Comparison of ENCODE assay signal across 25 mouse cellular contexts in genomic region chr11:100385016-100385415, GRCm38 (mm10). TPM values are rescaled to one million over a fixed set of nuclear protein-coding genes. Genes with fewer than 3 reads are reported as not detected.
DNase-seq lines count a peak whose midpoint lies in the region; ATAC-seq and TF ChIP-seq lines count a peak whose summit lies in the region.
"Had no signal": no experiment of that assay in that cellular context is flagged by ENCODE, and none has a peak within 500 bp of the region (broad histone marks: within the 10 kb centered on the region; RNA-seq: fewer than 3 reads in every experiment).

No protein-coding gene starts in this region.

- H3K9me3 ChIP-seq in heart, embryonic 13.5 days, result no peaks in the 10 kb centered on the region
- H3K9me3 ChIP-seq in E14TG2a.4 (ENCODE audit: low read length) (no peaks in the 10 kb centered on the region), ES-E14 (ENCODE audit: control insufficient read depth, insufficient read depth, low read depth, low read length) (no peaks in the 10 kb centered on the region)
- no peaks in the 10 kb centered on the region for H3K9me3 ChIP-seq in stomach, postnatal 0 days (ENCODE audit: control insufficient read depth, low read length)
- H3K9me3 ChIP-seq: embryonic facial prominence, embryonic 10.5 days; forebrain, embryonic 13.5 days; G1E; hindbrain, embryonic 15.5 days had no signal

- peaks cover 66% of the 10 kb centered on the region for H3K36me3 ChIP-seq in heart, embryonic 13.5 days
- H3K36me3 ChIP-seq in E14TG2a.4 (ENCODE audit: insufficient read depth, low read length) (peaks cover 69% of the 10 kb centered on the region), ES-E14 (ENCODE audit: control insufficient read depth, insufficient read depth, low read length, poor library complexity, severe bottlenecking) (peaks cover 37% of the 10 kb centered on the region)
- peaks cover 34% of the 10 kb centered on the region for H3K36me3 ChIP-seq in stomach, postnatal 0 days (ENCODE audit: control insufficient read depth, insufficient read depth, low read length)
- H3K36me3 ChIP-seq: G1E had no signal

- no peaks in the 10 kb centered on the region for H3K27me3 ChIP-seq in heart, embryonic 13.5 days (replicated peaks)
- no peaks in the 10 kb centered on the region for H3K27me3 ChIP-seq in E14TG2a.4 (ENCODE audit: insufficient read depth, low read length)
- H3K27me3 ChIP-seq in stomach, postnatal 0 days (ENCODE audit: control insufficient read depth, insufficient read depth, low read length), result no peaks in the 10 kb centered on the region
- H3K27me3 ChIP-seq: forebrain, embryonic 13.5 days; hindbrain, embryonic 15.5 days had no signal

- TF ChIP-seq EP300 in stomach, postnatal 0 days (optimal IDR thresholded peaks at IDR 0.05), result no peak

- no peak for TF ChIP-seq CTCF in E14TG2a.4 (conservative IDR thresholded peaks at IDR 0.05; ENCODE audit: low read length)
- TF ChIP-seq CTCF in stomach, postnatal 0 days (IDR thresholded peaks at IDR 0.05; ENCODE audit: low read depth), result no peak

- in situ Hi-C loops in ES-E14 (cut with MboI; ENCODE audit: low sequenced_read_pairs in 2 of 2, unreplicated experiment in 2 of 2), result no loop called here

- no peak overlapping the region for H3K4me3 ChIP-seq in heart, embryonic 13.5 days
- peak overlapping the region; percentile 70 for H3K4me3 ChIP-seq in E14TG2a.4 (replicated peaks; ENCODE audit: low read length)
- H3K4me3 ChIP-seq in ES-E14 (ENCODE audit: insufficient read depth in 1 of 2, low read depth in 1 of 2, low read length in 2 of 2, poor library complexity in 1 of 2, severe bottlenecking in 1 of 2), result no peak overlapping the region
- H3K4me3 ChIP-seq in stomach, postnatal 0 days (ENCODE audit: low read depth, low read length), result no peak overlapping the region
- H3K4me3 ChIP-seq: embryonic facial prominence, embryonic 10.5 days; forebrain, embryonic 13.5 days; hindbrain, embryonic 15.5 days had no signal

- 0 out of 2 replicates have a peak overlapping the region, but pooled peaks have one; percentile 3 for H3K9ac ChIP-seq in heart, embryonic 13.5 days
- peak overlapping the region; percentile 12; the same call in 1 of the 2 replicates for H3K9ac ChIP-seq in ES-E14 (ENCODE audit: insufficient read depth, low read depth, low read length, poor library complexity, severe bottlenecking)
- H3K9ac ChIP-seq in stomach, postnatal 0 days (ENCODE audit: low read length), result no peak overlapping the region
- H3K9ac ChIP-seq: forebrain, embryonic 13.5 days; forebrain, postnatal 0 days; hindbrain, embryonic 15.5 days had no signal

- 88% methylated on average over 3 of the region's 3 CpGs for WGBS in heart, embryonic 13.5 days
- 84% methylated on average over 3 of the region's 3 CpGs for WGBS in stomach, postnatal 0 days

- ATAC-seq in heart, embryonic 13.5 days (ENCODE audit: extremely low read depth, insufficient number of reproducible peaks, low FRiP score, low TSS enrichment), result no peak
- ATAC-seq in stomach, postnatal 0 days (ENCODE audit: low FRiP score, low TSS enrichment), result no peak
- ATAC-seq: activated CD4-positive, CD25-positive, alpha-beta regulatory T cell, adult 4 months; forebrain, embryonic 13.5 days; forebrain, postnatal 0 days; inflammation-experienced regulatory T-cells, adult 6 months; intestine, postnatal 0 days had no signal

- no peak overlapping the region for H3K27ac ChIP-seq in heart, embryonic 13.5 days (replicated peaks)
- H3K27ac ChIP-seq in ES-E14 (ENCODE audit: insufficient read depth, low read depth, low read length, poor library complexity, severe bottlenecking), result peak overlapping the region; percentile 58; the same call in 1 of the 2 replicates
- H3K27ac ChIP-seq in stomach, postnatal 0 days (replicated peaks), result peak overlapping the region; percentile 93
- H3K27ac ChIP-seq: embryonic facial prominence, embryonic 10.5 days; forebrain, embryonic 13.5 days; hindbrain, embryonic 15.5 days had no signal

- H3K4me1 ChIP-seq in heart, embryonic 13.5 days, result peaks cover 40% of the 10 kb centered on the region
- H3K4me1 ChIP-seq in E14TG2a.4 (replicated peaks; ENCODE audit: low read depth, low read length), result peaks cover 96% of the 10 kb centered on the region
- H3K4me1 ChIP-seq in ES-E14 (ENCODE audit: control insufficient read depth in 2 of 2, insufficient read depth in 2 of 2, low read length in 2 of 2, poor library complexity in 1 of 2), result peaks cover 17 to 50% of the 10 kb centered on the region in 2 experiments; a peak in 3 of 4 replicates
- H3K4me1 ChIP-seq in stomach, postnatal 0 days (replicated peaks; ENCODE audit: control insufficient read depth, insufficient read depth), result peaks cover 26% of the 10 kb centered on the region

- no peak overlapping the region for H3K4me2 ChIP-seq in heart, embryonic 13.5 days
- H3K4me2 ChIP-seq in stomach, postnatal 0 days (replicated peaks; ENCODE audit: low read depth), result no peak overlapping the region
- H3K4me2 ChIP-seq: forebrain, embryonic 13.5 days; hindbrain, embryonic 15.5 days had no signal

- DNase-seq in heart, postnatal 4 days, result no peak
- DNase-seq in ES-E14 (ENCODE audit: low read depth, low spot score), result no peak
- DNase-seq in stomach, postnatal 0 days (ENCODE audit: low spot score), result no peak
- no peak for DNase-seq in layer of hippocampus, adult 11-12 months (ENCODE audit: low spot score)
- DNase-seq in B cell, adult 2 months, result no peak
- DNase-seq: adrenal gland, postnatal 14 days; cerebellum, adult 18-20 months; cerebellum, adult 9-11 months; cerebellum, postnatal 36 days; forebrain, postnatal 0 days; gastrocnemius, postnatal 25 days had no signal

TF ChIP-seq in ES-E14, 5 proteins besides CTCF, POLR2A, EP300 and RAD21:
- TF ChIP-seq HCFC1 (IDR thresholded peaks at IDR 0.05; ENCODE audit: borderline replicate concordance, insufficient read depth, low read length), result no peak
- no peak for TF ChIP-seq ZNF384 (IDR thresholded peaks at IDR 0.05; ENCODE audit: low read depth, low read length)
- no peak for TF ChIP-seq CHD2 (IDR thresholded peaks at IDR 0.05; ENCODE audit: low read depth, low read length)
- TF ChIP-seq ZC3H11A (IDR thresholded peaks at IDR 0.05; ENCODE audit: borderline replicate concordance, low read depth, low read length), result no peak
- no peak for TF ChIP-seq MAFK (IDR thresholded peaks at IDR 0.05; ENCODE audit: insufficient read depth, low read depth, low read length)
TF ChIP-seq in ES-E14: peak in this region for 0.

RNA-seq across cellular contexts. Expression of gene Jup, which starts 12.5 kb away (rescaled TPM):
- 107 and 111 TPM in 2 replicates for polyA plus RNA-seq in heart, embryonic 13.5 days (2015; fragmentation: Nextera tagmentation; extraction: Ambion mirVana)
- 100 to 1,000 TPM; 223 to 234 TPM for total RNA-seq in heart, postnatal 4 days (2021)
- total RNA-seq in ES-E14 (2012; rRNA removed), result 97.6 and 101 TPM in 2 replicates
- 234 and 259 TPM in 2 replicates for polyA plus RNA-seq in stomach, postnatal 0 days (2015; fragmentation: Nextera tagmentation; extraction: Ambion mirVana)
- polyA plus RNA-seq: G1E had no signal

RNA-seq across cellular contexts. Expression of gene Hap1, which starts 29.1 kb away (rescaled TPM):
- polyA plus RNA-seq in heart, embryonic 13.5 days (2015; fragmentation: Nextera tagmentation; extraction: Ambion mirVana), result 8.0 and 9.3 TPM in 2 replicates
- 1 to 10 TPM; 3.1 to 4.1 TPM for total RNA-seq in heart, postnatal 4 days (2021)
- 21.4 and 34.2 TPM in 2 replicates for total RNA-seq in ES-E14 (2012; rRNA removed)
- 7.9 and 10.1 TPM in 2 replicates for polyA plus RNA-seq in stomach, postnatal 0 days (2015; fragmentation: Nextera tagmentation; extraction: Ambion mirVana)
- polyA plus RNA-seq: G1E had no signal

RNA-seq across cellular contexts. Expression of gene P3h4, which starts 29.6 kb away (rescaled TPM):
- polyA plus RNA-seq in heart, embryonic 13.5 days (2015; fragmentation: Nextera tagmentation; extraction: Ambion mirVana), result 62.9 and 63.5 TPM in 2 replicates
- 10 to 100 TPM; 28.0 to 30.0 TPM for total RNA-seq in heart, postnatal 4 days (2021)
- total RNA-seq in ES-E14 (2012; rRNA removed), result 39.0 and 44.3 TPM in 2 replicates
- 40.6 and 43.2 TPM in 2 replicates for polyA plus RNA-seq in stomach, postnatal 0 days (2015; fragmentation: Nextera tagmentation; extraction: Ambion mirVana)
- total RNA-seq: G1E had no signal
- polyA plus RNA-seq: activated CD4-positive, CD25-positive, alpha-beta regulatory T cell, adult 4 months; G1E had no signal

RNA-seq across cellular contexts. Expression of gene Fkbp10, which starts 30.5 kb away (rescaled TPM):
- polyA plus RNA-seq in heart, embryonic 13.5 days (2015; fragmentation: Nextera tagmentation; extraction: Ambion mirVana), result 112 and 119 TPM in 2 replicates
- 10 to 100 TPM; 68.8 to 76.1 TPM for total RNA-seq in heart, postnatal 4 days (2021)
- 73.3 and 102 TPM in 2 replicates for total RNA-seq in ES-E14 (2012; rRNA removed)
- polyA plus RNA-seq in stomach, postnatal 0 days (2015; fragmentation: Nextera tagmentation; extraction: Ambion mirVana), result 59.5 and 62.1 TPM in 2 replicates
- polyA plus RNA-seq: activated CD4-positive, CD25-positive, alpha-beta regulatory T cell, adult 4 months; G1E had no signal

RNA-seq across cellular contexts. Expression of gene Gast, which starts 50.8 kb away (rescaled TPM):
- not detected in 2 replicates for polyA plus RNA-seq in heart, embryonic 13.5 days (2015; fragmentation: Nextera tagmentation; extraction: Ambion mirVana)
- not detected for total RNA-seq in heart, postnatal 4 days (2021)
- total RNA-seq in ES-E14 (2012; rRNA removed), result 1.6 and 2.9 TPM in 2 replicates
- polyA plus RNA-seq in stomach, postnatal 0 days (2015; fragmentation: Nextera tagmentation; extraction: Ambion mirVana), result 52.0 and 84.7 TPM in 2 replicates
- total RNA-seq: adrenal gland, adult 18-20 months; adrenal gland, postnatal 14 days; forebrain, postnatal 0 days; G1E; gastrocnemius, adult 18-20 months; gastrocnemius, postnatal 25 days; heart, postnatal 25 days had no signal
- polyA plus RNA-seq: activated CD4-positive, CD25-positive, alpha-beta regulatory T cell, adult 4 months; G1E; heart, embryonic 16.5 days; hindbrain, embryonic 11.5 days; inflammation-experienced regulatory T-cells, adult 6 months had no signal
